Mouse (Mus musculus) midbrain, embryonic 13.5 days (tissue): ENCODE measurements around the gene Ssr3. TPM values are rescaled to one million over a fixed set of nuclear protein-coding genes. Genes with fewer than 3 reads are reported as not detected.

Source experiments
- ATAC-seq: fragments of 200-750 bp; cut with Nextera tagmentation; 2 replicates; pipeline ENCODE4 v1.8.0; 2017; ENCODE audit warnings: mild to moderate bottlenecking, moderate TSS enrichment, moderate library complexity
- H3K27ac ChIP-seq: fragments of 300-500 bp; sonication (generic); 2 replicates; pipeline ENCODE4 v1.5.1; 2015; ENCODE audit warnings: inconsistent platforms, mild to moderate bottlenecking, moderate library complexity
- H3K27me3 ChIP-seq: fragments of 300-500 bp; sonication (generic); 2 replicates; pipeline ENCODE4 v1.6.1; 2015; ENCODE audit warnings: mild to moderate bottlenecking, inconsistent platforms
- H3K36me3 ChIP-seq: fragments of 300-500 bp; sonication (generic); 2 replicates; pipeline ENCODE4 v1.6.1; 2015; ENCODE audit warnings: mild to moderate bottlenecking, inconsistent platforms
- H3K4me1 ChIP-seq: fragments of 300-500 bp; sonication (generic); replicated peaks from 2 replicates; pipeline ENCODE4 v1.6.1; 2015; ENCODE audit warnings: inconsistent platforms
- H3K4me2 ChIP-seq: fragments of 300-500 bp; sonication (generic); replicated peaks from 2 replicates; pipeline ENCODE4 v1.6.1; 2015; ENCODE audit warnings: moderate library complexity, mild to moderate bottlenecking, inconsistent platforms
- H3K4me3 ChIP-seq: fragments of 300-500 bp; sonication (generic); replicated peaks from 2 replicates; pipeline ENCODE4 v1.5.1; 2015; ENCODE audit warnings: mild to moderate bottlenecking, inconsistent platforms
- H3K9ac ChIP-seq: fragments of 300-500 bp; sonication (generic); replicated peaks from 2 replicates; pipeline ENCODE4 v1.6.1; 2015; ENCODE audit warnings: mild to moderate bottlenecking, inconsistent platforms
- H3K9me3 ChIP-seq: fragments of 300-500 bp; sonication (generic); 2 replicates; pipeline ENCODE4 v1.6.1; 2016; ENCODE audit warnings: mild to moderate bottlenecking, inconsistent platforms
- WGBS: fragments of 180-500 bp; shearing (Covaris S2); methylation state at CpG from one replicate; pipeline ENCODE4 v1.1.7; 2015; 5-methylcytosine and 5-hydroxymethylcytosine counted together
- polyA plus RNA-seq: library from polyadenylated mRNA; unstranded; fragments of >200 nt; fragmentation: Nextera tagmentation; extraction: Ambion mirVana; gene quantifications from 2 replicates; pipeline ENCODE4 v1.2.1, GENCODE M21; 2015

Ssr3 gene
- polyA plus RNA-seq, 1 experiment from 2014 or later: 171 TPM

DNA sequence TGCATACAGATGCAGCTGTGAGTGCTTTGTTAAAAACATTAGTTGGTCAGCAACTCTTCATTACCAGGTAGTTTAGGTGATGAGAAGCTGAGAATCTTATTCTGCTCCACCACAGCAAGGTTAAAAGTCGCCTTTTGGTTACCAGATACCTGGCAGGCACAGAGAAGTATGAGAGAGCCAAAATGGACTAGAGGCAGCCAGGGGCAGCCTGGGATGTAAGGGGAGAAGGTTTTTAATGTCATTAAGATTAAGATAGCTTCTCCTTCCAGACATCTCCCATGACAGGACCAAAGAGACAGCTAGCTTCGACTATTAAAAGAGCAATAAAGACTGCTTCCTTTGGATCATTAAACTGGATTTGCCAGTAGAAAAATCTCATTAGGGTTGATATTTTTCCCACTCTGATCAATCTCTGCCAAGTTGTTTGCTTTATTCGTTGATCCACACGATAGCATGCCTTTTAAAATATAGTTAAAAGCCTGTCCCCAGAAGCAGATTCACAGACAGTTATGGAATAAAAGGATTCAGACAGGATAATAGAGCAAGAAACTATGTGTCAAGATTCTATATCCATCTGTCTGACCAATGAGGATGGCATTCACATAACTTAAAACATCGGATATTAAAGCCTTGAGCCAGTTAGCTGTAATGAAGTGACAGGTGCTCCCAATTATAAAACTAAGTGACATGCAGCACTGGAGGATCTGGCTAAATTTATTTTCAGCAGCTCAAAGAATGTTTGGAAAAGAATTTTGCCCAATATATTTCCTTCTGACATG, 52.1 kb downstream of the Ssr3 start:
- Histone ChIP-seq H3K4me3 (no peak overlapping the region), H3K27me3 (no peaks in the 10 kb centered on the region), H3K9me3 (no peaks in the 10 kb centered on the region), H3K27ac (no peak overlapping the region), H3K4me1 (no peaks in the 10 kb centered on the region), H3K4me2 (no peak overlapping the region), H3K9ac (no peak overlapping the region), H3K36me3 (no peaks in the 10 kb centered on the region)
- 82% methylated on average over 5 of the region's 5 CpGs for WGBS
- ATAC-seq: no peak

- Histone ChIP-seq H3K4me1 (no peaks in the 10 kb centered on the region), H3K27ac (no peak overlapping the region), H3K27me3 (no peaks in the 10 kb centered on the region), H3K4me3 (no peak overlapping the region), H3K9me3 (no peaks in the 10 kb centered on the region), H3K4me2 (no peak overlapping the region), H3K36me3 (no peaks in the 10 kb centered on the region), H3K9ac (no peak overlapping the region)
- ATAC-seq: no peak
- 90% methylated on average over 10 of the region's 10 CpGs for WGBS
Measured at GRCm38 (mm10) chr3:65337835-65338464, 54.5 kb downstream of the Ssr3 start.

Other genes with a start within 250 kb of the Ssr3 start
- gene Tiparp, start 135.8 kb upstream of the Ssr3 start, polyA plus RNA-seq: 30.7 and 30.9 TPM in 2 replicates